Mouse (Mus musculus) 3T3-L1 (cell line): ENCODE data around the gene Slamf7.

Source experiments
- DNase-seq: peaks from one replicate; pipeline ENCODE4 v3.0.0-alpha.2; 2015; ENCODE audit warnings: low read depth, low spot score

Slamf7 gene

DNA sequence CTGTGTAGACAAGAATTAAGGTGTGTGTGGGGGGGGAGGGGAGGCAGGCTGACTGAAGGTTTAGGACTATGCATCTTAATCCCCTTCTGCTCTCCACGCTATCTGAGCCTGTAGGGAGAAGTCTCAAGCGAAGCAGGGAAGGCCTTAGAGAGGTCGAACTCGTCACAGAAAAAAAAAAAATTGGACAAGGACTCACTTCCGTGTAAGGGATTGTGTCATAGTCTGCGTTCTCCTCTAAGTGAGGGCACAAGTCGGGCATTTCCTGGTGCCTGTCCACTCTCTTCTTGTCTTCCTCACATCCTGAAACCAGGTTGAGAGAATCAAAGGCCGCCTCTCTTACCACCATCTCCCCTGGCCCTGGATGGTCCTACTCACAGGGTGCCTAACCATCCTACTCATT, 15.7 kb downstream of the Slamf7 start:
- no peak for DNase-seq

DNA sequence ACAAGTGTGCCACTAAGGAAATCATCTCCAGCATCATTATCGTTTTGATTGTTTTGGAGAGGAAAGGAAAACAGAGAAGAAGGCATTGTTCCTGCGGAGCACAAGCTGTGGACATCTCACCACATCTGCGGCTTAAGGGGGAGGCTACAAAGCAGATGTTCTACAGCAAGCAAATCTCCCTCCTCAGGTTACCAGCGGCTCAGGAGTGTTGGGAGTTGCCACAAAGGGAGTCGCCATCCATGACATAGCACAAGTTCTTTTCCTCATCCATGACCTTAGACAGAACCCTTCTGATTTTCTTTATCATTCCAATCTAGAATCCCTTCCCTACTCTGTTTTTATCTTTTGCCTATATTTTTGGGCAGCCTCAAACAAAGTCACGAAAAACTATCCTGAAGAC, 17.1 kb downstream of the Slamf7 start:
- no peak for DNase-seq

GRCm38 (mm10) chr1:171631447-171631846, 21.4 kb downstream of the Slamf7 start:
- DNase-seq = no peak

DNA sequence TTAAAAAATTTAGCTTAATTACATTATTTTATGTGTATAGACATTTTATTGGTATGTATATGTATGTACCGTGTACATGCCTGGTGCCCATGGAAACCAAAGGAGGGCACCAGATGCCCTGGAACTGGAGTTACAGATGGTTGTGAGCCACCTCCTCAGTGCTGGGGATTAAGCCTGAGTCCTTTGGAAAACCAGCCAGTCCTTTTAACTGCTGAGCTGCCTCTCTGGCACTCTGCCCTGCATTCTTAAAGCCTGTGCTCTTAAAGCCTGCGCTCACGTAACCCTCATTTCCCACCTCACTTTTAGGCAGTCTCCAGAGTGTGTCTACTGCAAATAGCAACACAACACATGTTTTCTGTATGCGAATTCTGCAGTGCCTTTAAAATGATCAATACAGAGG, 21.9 kb downstream of the Slamf7 start:
- DNase-seq = no peak

DNA sequence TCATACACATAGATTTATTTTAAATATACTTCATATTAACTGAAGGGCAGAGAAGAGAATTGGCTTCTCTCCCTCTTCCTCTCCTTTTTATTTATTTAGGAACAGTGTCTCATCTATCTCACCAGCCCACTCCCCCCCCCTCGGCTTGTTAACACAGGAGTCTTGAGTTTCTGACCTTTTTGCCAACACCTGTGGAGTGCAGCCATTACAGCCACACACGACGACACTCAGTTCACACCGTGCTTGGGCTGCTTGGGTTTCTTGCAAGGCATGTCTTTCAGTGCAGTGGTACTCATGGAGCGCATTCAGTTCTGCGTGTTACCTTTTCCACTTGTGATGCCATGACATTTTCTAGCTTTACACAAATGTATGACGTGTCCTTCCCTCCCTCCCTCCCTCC, 22.8 kb downstream of the Slamf7 start:
- no peak for DNase-seq

DNA sequence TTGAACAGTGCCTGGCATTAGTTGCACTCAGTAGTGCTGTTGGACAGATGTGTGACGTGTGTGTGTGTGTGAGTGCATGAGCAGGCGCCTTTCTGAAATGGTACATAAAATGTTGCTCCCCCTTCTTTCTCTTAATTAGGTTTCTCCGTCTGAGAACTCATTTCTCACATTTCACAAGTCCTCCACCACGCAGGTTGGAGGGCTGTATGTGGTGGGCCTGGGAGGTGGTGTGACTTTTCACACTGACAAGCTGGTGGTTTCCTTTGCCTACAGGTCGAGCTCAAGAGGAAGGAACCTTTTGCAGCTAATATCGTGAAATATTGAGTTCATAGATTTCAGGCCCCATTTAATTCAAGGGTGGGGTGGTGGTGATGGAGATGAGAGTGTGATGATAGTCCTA, 23.7 kb downstream of the Slamf7 start:
- DNase-seq = no peak

DNA sequence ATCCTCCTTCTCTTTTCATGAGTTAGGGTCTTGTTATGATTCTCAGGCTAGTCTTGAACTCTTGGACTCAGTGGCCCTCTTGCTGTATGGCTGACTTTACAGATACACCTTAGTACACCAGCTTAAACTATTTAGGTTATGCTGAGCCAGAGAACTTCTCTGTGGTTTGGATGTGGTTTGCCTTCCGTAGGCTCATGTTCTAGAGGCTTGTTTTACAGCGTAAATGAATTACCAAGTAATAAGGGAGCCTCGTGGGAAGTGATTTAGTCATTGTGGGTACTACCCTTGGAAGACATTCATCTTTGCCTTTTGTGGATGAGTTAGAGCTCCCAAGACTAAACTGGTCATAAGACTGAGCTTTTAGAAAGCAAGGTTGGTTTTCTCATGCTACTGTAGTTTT, 25.0 kb downstream of the Slamf7 start:
- DNase-seq = no peak

- DNase-seq = no peak
These were observed 32.7 kb downstream of the Slamf7 start for GRCm38 (mm10) chr1:171620091-171620490.

DNA sequence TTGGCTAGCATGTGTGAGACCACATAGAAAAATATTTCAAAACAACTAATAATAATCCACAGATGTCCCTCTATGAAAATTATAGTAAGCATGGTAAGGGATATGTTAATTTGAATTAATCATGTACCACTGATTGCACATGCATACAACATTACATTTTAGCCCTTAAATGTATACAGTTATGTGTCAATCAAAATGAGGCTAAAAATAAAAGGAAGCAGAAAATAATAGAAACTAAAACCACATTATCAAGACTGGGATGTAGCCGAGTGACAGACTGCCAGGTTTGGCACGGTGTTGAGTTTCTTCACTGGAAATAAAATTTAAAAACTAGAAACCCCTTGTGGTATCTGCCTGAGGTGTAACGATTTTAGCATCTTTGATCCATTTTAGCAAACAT, 33.2 kb downstream of the Slamf7 start:
- DNase-seq = no peak

DNA sequence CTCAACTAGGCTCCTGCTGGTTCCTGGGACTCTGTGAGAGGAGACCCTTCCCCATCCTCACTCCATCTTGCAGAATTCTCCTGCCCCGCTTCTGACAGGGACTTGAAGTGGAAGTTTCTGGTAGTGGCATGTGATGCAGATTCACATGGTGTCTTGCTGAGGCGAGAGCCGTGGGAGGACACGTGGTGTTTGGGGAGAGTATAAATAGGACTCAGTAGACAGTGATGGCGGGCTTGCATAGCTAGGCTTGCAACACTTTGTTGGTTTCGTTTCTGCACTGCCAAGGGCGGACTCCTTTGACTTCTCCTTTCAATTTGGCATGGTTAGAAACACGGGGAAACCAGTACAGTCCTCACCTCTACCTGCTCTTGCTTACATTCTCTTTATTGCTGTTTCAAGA, 33.8 kb downstream of the Slamf7 start:
- no peak for DNase-seq

DNA sequence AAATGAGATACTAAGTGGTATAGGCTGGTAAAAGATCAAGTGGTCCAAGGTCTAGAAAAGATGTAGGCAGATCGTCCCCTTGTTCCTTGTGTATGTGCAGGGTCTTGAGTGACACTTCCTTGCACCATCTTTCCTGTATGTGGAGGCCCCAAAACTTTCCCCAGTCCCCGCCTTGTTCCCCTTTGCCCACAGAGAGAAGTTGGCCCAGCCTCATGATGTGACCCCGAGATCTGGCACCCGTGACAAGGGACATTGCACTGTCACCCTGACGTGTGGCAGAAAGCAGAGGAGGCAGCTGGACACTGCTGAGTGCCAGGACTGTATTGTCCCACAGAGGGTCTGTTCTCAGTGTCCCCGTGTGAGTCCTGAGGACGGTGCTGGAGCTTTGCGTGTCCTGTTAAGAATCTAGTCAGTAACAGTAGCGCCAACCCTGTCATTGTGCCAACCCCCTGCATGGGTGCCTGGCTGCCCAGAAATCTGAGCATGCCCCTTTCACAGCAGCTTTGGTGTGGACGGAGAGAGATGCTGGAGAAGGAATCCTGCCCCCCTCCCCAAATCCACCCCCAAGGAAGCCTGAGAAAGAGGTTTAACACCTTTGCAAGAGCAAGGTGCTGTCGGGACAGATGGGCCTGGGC, 35.8 kb downstream of the Slamf7 start:
- no peak for DNase-seq

GRCm38 (mm10) chr1:171613962-171614361, 38.9 kb downstream of the Slamf7 start:
- no peak for DNase-seq

- no peak for DNase-seq
These were observed 42.1 kb downstream of the Slamf7 start for GRCm38 (mm10) chr1:171610781-171611180.

- DNase-seq = no peak
These were observed 42.8 kb downstream of the Slamf7 start for GRCm38 (mm10) chr1:171610026-171610425.

GRCm38 (mm10) chr1:171607176-171607575, 45.7 kb downstream of the Slamf7 start, which contains the start of gene Ly9:
Gene Ly9, minus strand, starts transcription at chr1:171607410.
- no peak for DNase-seq

DNA sequence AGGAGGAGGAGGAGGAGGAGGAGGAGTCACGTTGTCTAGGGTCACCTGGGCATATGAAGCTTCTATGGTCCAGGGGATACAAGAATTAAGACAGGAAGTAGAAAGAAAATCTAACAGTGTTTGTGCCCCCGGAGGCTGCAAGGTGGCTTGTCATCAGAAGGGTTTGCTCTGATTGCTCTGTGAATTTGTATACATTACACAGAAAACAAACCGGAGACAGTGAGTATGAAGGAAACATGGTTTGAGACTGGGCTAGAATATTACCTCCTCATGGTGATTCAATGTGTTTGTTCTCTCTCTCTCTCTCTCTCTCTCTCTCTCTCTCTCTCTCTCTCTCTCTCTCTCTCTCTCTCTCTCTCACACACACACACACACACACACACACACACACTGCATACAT, 46.2 kb downstream of the Slamf7 start:
- no peak for DNase-seq

GRCm38 (mm10) chr1:171604686-171605085, 48.1 kb downstream of the Slamf7 start:
- no peak for DNase-seq

DNA sequence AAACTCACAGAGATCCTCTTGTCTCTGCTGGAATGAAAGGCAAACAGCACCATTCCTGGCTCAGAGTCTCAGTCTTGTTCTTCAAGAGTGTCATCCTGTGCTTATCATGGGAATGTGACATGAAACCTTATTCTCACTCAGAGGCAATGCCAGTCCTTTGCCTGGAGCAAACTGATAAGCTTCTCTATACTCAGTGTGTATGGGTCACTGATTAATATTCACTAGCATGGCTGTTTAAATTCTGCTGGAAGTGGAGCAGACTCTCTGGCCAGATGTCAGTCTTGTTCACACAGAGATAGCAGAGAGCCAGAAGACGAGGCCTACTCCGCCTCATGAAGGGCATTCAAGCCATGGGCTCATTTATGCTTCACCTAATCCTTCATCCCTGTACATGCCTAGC, 68.3 kb downstream of the Slamf7 start:
- no peak for DNase-seq
